Mouse (Mus musculus) bone marrow, adult 2 months (tissue): ENCODE results near the gene Coq8b. TPM values are rescaled to one million over a fixed set of nuclear protein-coding genes. Genes with fewer than 3 reads are reported as not detected.
"Not testable (repeated sequence)": the region's sequence is repeated elsewhere in the genome, so short reads cannot be mapped to it uniquely, and the experiment has no call there.

ENCODE experiments used
- H3K27ac ChIP-seq: fragments of 200-500 bp; 2 replicates; pipeline ENCODE4 v1.5.1; 2012; ENCODE audit warnings: low read depth, mild to moderate bottlenecking, control low read depth, inconsistent platforms, low read length; ENCODE audit not compliant: control insufficient read depth, poor library complexity, insufficient read depth
- H3K4me1 ChIP-seq: fragments of 200-500 bp; 2 replicates; pipeline ENCODE4 v1.6.1; 2011; ENCODE audit warnings: low read length; ENCODE audit not compliant: control insufficient read depth, insufficient read depth
- H3K4me3 ChIP-seq: fragments of 200-500 bp; replicated peaks from 2 replicates; pipeline ENCODE3; 2011; ENCODE audit warnings: mild to moderate bottlenecking, low read depth, low read length, control low read depth; ENCODE audit not compliant: control insufficient read depth
- CTCF ChIP-seq: fragments of 200-500 bp; IDR thresholded peaks from 2 replicates; pipeline ENCODE4 v1.5.1; 2011; ENCODE audit warnings: low read length, control low read depth; ENCODE audit not compliant: control insufficient read depth, insufficient read depth
- POLR2A ChIP-seq: fragments of 200-500 bp; IDR thresholded peaks from 2 replicates; pipeline ENCODE4 v1.6.1; 2011; ENCODE audit warnings: low read depth, mild to moderate bottlenecking, control low read depth, low read length, borderline replicate concordance; ENCODE audit not compliant: control insufficient read depth
- WGBS: fragments of 180-500 bp; shearing (Covaris S2); methylation state at CpG from one replicate; pipeline ENCODE4 v1.1.7; 2018; 5-methylcytosine and 5-hydroxymethylcytosine counted together
- polyA plus RNA-seq: library from polyadenylated mRNA; stranded (reverse); fragments of >200 nt; gene quantifications from 2 replicates; pipeline ENCODE4 v1.2.4, GENCODE M21; 2011; ENCODE audit warnings: low replicate concordance; ENCODE audit not compliant: missing spikeins, insufficient read depth, insufficient read length

Coq8b gene
- polyA plus RNA-seq, 1 experiment: 17.3 TPM

DNA sequence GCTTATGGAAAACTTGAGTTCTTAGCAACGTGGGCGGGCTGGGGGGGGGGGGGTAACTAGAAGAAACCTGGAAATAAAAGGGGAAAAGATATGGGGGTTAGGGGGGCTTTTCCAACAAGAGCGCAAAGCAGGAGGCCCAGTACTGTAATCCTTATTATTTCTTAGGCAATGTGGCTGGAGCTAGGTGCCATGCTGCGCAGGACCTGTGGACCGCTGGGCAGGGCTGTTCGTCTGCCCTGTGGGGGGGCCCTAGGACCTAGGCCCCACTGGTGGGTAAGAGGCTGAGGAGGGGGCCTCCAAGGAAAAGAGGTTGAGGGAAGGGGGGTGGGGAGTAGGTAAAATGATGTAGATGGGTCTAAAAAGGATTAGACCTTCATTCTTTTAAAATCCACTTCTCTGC, 477 bp downstream of the Coq8b start:
- Histone ChIP-seq H3K4me1 (no peaks in the 10 kb centered on the region; the same call in 1 of the 2 replicates), H3K27ac (no peak overlapping the region), H3K4me3 (peak overlapping the region; percentile 80)
- 10% methylated on average over 6 of the region's 6 CpGs for WGBS
- no peak for TF ChIP-seq POLR2A
- TF ChIP-seq CTCF: no peak

DNA sequence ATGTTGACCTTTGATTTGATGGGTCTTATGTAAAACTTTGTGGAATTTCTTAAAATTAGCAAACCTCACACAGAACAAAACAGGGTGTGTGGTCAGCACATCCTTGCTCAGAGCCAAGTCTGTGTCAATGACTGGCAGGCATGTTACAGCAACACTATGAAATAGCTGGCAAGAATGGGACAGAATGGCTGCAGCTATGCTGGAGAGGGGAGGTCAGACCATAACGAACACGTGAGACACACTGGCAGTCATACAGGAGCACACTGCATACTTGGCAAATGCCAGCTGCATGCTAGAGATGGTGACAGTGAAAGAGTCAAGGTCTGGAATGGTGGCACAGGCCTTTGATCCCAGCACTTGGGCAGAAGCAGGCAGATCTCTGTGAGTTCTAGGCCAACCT, 2.9 kb downstream of the Coq8b start:
- WGBS: 83% methylated on average over 2 of the region's 2 CpGs
- TF ChIP-seq CTCF (no peak), POLR2A (no peak)
- H3K27ac ChIP-seq: no peak overlapping the region
- no peaks in the 10 kb centered on the region; the same call in 1 of the 2 replicates for H3K4me1 ChIP-seq
- no peak overlapping the region for H3K4me3 ChIP-seq

DNA sequence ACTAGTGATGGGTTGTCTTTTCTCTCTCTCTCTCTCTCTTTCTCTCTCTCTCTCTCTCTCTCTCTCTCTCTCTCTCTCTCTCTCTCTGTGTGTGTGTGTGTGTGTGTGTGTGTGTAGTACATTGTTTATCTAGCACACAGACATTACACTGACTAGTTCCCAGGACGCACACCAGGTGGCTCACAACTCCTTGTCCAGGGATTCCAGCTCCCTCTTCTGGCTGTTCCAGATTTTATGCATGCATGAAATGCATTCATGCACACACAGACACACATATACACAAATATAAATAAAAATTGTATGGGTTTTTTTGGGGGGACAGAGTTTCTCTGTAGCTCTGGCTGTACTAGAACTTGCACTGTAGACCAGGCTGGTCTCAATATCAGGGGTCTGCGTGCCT, 4.7 kb downstream of the Coq8b start:
- H3K4me1 ChIP-seq: no peaks in the 10 kb centered on the region; the same call in 1 of the 2 replicates
- H3K27ac ChIP-seq: no peak overlapping the region
- no peak overlapping the region for H3K4me3 ChIP-seq
- TF ChIP-seq POLR2A (no peak), CTCF (no peak)
- 91% methylated on average over 2 of the region's 2 CpGs for WGBS

DNA sequence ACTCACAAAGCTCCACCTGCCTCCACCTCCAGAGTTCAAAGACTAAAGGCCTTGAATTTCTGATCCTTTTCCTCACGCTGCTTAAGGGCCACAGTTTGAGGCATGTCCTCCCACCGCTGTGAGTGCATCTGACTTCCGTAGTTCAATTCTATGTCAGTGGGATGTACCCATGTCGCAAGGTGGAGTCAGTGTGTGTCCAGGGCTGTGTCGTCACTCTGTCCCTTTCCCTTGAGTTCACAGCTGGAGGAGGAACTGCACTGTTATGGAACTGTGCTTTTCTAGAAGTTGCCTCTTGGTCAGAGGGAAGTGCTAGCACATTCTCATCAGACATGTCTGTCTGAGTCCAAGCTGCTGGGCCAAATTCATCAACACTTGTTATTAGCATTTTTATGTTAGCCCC, 5.7 kb downstream of the Coq8b start:
- 44% methylated on average over 5 of the region's 5 CpGs for WGBS
- no peak overlapping the region for H3K27ac ChIP-seq
- TF ChIP-seq POLR2A (no peak), CTCF (no peak)

DNA sequence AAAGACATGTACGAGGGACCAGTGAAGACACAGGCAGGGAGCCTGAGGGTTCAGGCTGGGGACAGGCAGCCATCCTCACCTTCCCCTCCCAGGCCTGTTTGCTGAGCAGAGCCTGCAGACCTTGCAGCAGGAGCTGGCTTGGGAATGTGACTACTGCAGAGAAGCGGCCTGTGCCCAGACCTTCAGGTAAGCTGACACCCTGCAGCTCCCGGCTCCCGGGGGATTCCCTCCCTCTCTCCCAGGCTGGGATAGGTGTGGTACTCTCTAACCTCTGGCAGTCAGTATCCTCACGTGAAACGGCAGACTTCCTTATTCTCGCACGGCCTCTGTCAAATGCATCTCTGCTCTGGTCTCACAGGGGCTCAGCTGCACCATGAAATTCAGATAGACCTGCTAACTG, 10.4 kb downstream of the Coq8b start:
- WGBS: 79% methylated on average over 8 of the region's 8 CpGs
- TF ChIP-seq POLR2A (no peak), CTCF (no peak)
- Histone ChIP-seq H3K4me1 (no peaks in the 10 kb centered on the region; the same call in 1 of the 2 replicates), H3K27ac (no peak overlapping the region), H3K4me3 (no peak overlapping the region)

More for the DNA sequence above, 5.7 kb downstream of the Coq8b start:
- H3K4me1 ChIP-seq: no peaks in the 10 kb centered on the region; the same call in 1 of the 2 replicates
- no peak overlapping the region for H3K4me3 ChIP-seq

DNA sequence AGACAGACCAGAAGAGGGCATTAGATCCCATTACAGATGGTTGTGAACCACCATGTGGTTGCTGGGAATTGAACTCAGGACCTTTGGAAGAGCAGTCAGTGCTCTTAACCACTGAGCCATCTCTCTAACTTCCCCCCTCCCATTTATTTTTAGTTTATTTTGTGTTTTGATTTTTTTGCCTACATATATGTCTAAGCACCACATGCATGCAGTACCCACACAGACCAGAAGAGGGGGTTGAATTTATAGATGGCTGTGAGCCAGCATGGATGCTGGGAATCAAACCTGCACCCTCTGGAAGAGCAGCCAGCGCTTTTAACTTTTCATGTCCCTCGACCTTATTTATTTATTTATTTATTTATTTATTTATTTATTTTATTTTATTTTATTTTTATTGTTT, 11.3 kb downstream of the Coq8b start:
- not testable (repeated sequence) for H3K27ac ChIP-seq, H3K4me3 ChIP-seq, H3K4me1 ChIP-seq
- 77% methylated on average over 2 of the region's 2 CpGs for WGBS

DNA sequence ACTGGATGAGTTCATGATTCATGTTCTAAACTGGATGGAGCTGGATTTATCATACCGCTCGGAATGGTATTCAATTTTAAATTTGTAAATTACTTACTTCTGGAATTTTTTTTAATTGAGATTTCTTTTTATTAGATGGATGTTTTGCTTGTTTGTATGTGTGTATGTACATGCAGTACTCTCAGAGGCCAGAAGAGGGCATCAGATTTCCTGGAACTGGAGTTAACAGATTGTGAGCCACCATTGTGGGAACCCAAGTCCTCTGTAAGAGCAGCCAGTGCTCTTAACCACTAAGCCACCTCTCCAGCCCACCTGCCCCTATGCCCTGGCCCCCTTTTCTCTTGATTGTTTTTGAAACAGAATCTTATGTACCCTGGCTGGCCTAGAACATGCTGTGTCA, 16.3 kb downstream of the Coq8b start:
- TF ChIP-seq CTCF (no peak; the same call in 1 of the 2 replicates), POLR2A (no peak)
- whole genome bisulfite sequencing: 81% methylated on average over 2 of the region's 2 CpGs
- Histone ChIP-seq H3K4me3 (no peak overlapping the region), H3K27ac (no peak overlapping the region), H3K4me1 (peaks cover 2% of the 10 kb centered on the region; the same call in 1 of the 2 replicates)

DNA sequence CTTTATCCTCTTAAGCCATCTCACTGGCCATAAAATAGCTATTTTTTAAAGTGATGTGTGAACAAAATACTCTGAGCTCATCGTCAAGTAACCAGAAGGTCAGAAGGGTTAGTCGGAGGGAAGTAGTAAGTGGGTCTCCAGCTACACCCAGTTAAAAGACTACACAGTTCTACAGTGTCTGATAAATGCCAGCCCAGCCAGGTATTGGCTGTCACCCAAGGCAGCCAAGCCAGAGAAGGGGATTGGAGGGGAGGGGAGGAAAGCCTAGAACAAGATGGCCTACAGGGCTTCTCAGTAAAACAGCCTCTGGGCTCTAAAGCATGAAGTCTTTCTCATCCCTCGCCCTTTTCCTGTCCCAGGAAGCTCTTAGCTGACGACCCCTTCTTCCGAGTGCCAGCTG, 17.1 kb downstream of the Coq8b start:
- Histone ChIP-seq H3K4me1 (peaks cover 2% of the 10 kb centered on the region; the same call in 1 of the 2 replicates), H3K27ac (no peak overlapping the region), H3K4me3 (no peak overlapping the region)
- TF ChIP-seq CTCF: no peak
- no peak for TF ChIP-seq POLR2A
- 76% methylated on average over 5 of the region's 5 CpGs for WGBS

DNA sequence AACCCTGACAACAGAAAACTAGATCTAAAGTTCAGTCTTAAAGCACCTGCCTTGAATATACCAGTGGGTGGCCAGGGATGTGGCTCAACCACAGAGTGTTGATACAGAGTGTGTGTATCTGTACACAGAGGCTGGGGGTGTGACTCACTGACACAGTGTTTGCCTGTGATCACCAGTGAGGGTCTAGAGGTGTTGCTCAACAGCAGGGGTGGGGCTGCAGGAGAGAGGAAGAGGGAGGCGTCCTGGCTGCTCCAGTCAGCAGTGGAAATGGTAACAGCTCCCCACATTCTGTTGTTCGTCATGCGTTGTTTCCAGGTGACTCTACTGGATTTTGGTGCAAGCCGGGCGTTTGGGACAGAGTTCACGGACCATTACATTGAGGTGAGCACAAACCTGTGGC, 19.1 kb downstream of the Coq8b start:
- no peak overlapping the region for H3K27ac ChIP-seq
- H3K4me1 ChIP-seq: peaks cover 2% of the 10 kb centered on the region; the same call in 1 of the 2 replicates
- TF ChIP-seq CTCF: no peak
- no peak for TF ChIP-seq POLR2A
- no peak overlapping the region for H3K4me3 ChIP-seq
- WGBS: 50% methylated on average over 6 of the region's 6 CpGs

DNA sequence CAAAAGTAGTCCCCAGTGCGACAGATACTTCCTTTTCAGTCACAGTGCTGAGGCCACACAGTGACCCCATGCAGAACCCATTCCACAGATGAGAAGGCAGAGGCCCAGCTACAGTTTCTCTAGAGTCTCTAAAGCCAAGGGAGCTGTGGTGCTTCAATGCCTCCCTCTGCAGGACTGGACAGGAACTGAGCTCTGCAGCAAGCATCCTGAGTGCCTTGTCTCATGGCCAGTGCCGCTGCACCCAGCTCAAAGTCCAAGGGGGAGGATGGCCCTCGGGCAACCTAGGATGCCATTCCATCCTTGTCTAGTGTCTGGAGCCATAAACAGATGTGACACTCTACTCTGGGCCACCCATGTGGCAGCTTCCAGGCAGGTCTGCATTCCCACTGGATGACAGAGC, 22.9 kb downstream of the Coq8b start:
- WGBS: 80% methylated on average over 3 of the region's 3 CpGs
- Histone ChIP-seq H3K4me1 (peaks cover 4% of the 10 kb centered on the region; the same call in 1 of the 2 replicates), H3K4me3 (no peak overlapping the region), H3K27ac (no peak overlapping the region)
- TF ChIP-seq POLR2A: no peak
- peak; percentile 25; the same call in 1 of the 2 replicates for TF ChIP-seq CTCF
